Mouse (Mus musculus) heart, postnatal 36 days (tissue): ENCODE data around the gene Nfam1. TPM values are rescaled to one million over a fixed set of nuclear protein-coding genes. Genes with fewer than 3 reads are reported as not detected.

Source experiments
- DNase-seq, 2 experiments: peaks; one replicate each; pipeline ENCODE4 v3.0.0; 2021 to 2022
- intact Hi-C: fragments of 180-260 bp; cut with DNase I; formaldehyde crosslinking; loops from one replicate; pipeline ENCODE4 v1.15.1; 2025
- total RNA-seq, 2 experiments: library from RNA; stranded (reverse); gene quantifications; 2 replicates each; pipeline ENCODE4 v1.2.3; 2021

Nfam1 gene
- total RNA-seq, 2 experiments from 2014 or later: 2.3 to 4.4 TPM

GRCm38 (mm10) chr15:83040156-83040555 lies 7.0 kb upstream of the Nfam1 start:
- no peak for DNase-seq
- intact Hi-C loops: no loop called here

GRCm38 (mm10) chr15:83038812-83039211 lies 5.7 kb upstream of the Nfam1 start:
- intact Hi-C loops: loop anchor here (5.0 kb wide), 2 partner anchors 58 to 168 kb away; no protein-coding TSS in a partner anchor
- no peak for DNase-seq

- intact Hi-C loops: loop anchor here (1.0 to 5.0 kb wide), 6 partner anchors 59 to 233 kb away; no protein-coding TSS in a partner anchor
- peak; percentile 92 to 96 for DNase-seq
Measured at GRCm38 (mm10) chr15:83037755-83038483, 4.8 kb upstream of the Nfam1 start.

- intact Hi-C loops: loop anchor here (1.0 to 5.0 kb wide), 6 partner anchors 60 to 232 kb away; no protein-coding TSS in a partner anchor
- peak in 1 of 2 experiments; percentile 61 for DNase-seq
Measured at GRCm38 (mm10) chr15:83036900-83037519, 3.9 kb upstream of the Nfam1 start.

GRCm38 (mm10) chr15:83036089-83036488 lies 3.0 kb upstream of the Nfam1 start:
- DNase-seq: peak in 1 of 2 experiments; percentile 40
- intact Hi-C loops: loop anchor here (2.0 to 5.0 kb wide), 4 partner anchors 61 to 231 kb away; no protein-coding TSS in a partner anchor

GRCm38 (mm10) chr15:83034275-83034977 lies 1.3 kb upstream of the Nfam1 start:
- intact Hi-C loops: no loop called here
- no peak for DNase-seq

- DNase-seq: no peak
- intact Hi-C loops: no loop called here
Measured at GRCm38 (mm10) chr15:83030884-83031283, 2.2 kb downstream of the Nfam1 start.

- intact Hi-C loops: no loop called here
- DNase-seq: no peak
Measured at GRCm38 (mm10) chr15:83029725-83030718, 3.1 kb downstream of the Nfam1 start.

GRCm38 (mm10) chr15:83026129-83026528 lies 7.0 kb downstream of the Nfam1 start:
- no peak for DNase-seq
- intact Hi-C loops: no loop called here

GRCm38 (mm10) chr15:83025041-83025760 lies 7.9 kb downstream of the Nfam1 start:
- DNase-seq: no peak
- intact Hi-C loops: no loop called here

- no peak for DNase-seq
- intact Hi-C loops: no loop called here
Measured at GRCm38 (mm10) chr15:83022947-83023346, 10.2 kb downstream of the Nfam1 start.

- intact Hi-C loops: no loop called here
- DNase-seq: peak in 1 of 2 experiments; percentile 46
Measured at GRCm38 (mm10) chr15:83010990-83011664, 22.0 kb downstream of the Nfam1 start.

- no peak for DNase-seq
- intact Hi-C loops: no loop called here
Measured at GRCm38 (mm10) chr15:83010423-83010822, 22.7 kb downstream of the Nfam1 start.

GRCm38 (mm10) chr15:83009532-83009931 lies 23.6 kb downstream of the Nfam1 start:
- intact Hi-C loops: no loop called here
- DNase-seq: no peak

GRCm38 (mm10) chr15:83008761-83009423 lies 24.2 kb downstream of the Nfam1 start:
- DNase-seq: no peak
- intact Hi-C loops: no loop called here

- DNase-seq: no peak
- intact Hi-C loops: no loop called here
Measured at GRCm38 (mm10) chr15:83007346-83007920, 25.7 kb downstream of the Nfam1 start.

GRCm38 (mm10) chr15:83002665-83003548 lies 30.2 kb downstream of the Nfam1 start:
- intact Hi-C loops: no loop called here
- DNase-seq: no peak
